Mouse (Mus musculus) thymus, postnatal 25 days (tissue): Measurements from ENCODE around the gene Syp.

Source experiments
- DNase-seq: peaks from one replicate; pipeline ENCODE4 v3.0.0; 2022

Gene Syp

DNA sequence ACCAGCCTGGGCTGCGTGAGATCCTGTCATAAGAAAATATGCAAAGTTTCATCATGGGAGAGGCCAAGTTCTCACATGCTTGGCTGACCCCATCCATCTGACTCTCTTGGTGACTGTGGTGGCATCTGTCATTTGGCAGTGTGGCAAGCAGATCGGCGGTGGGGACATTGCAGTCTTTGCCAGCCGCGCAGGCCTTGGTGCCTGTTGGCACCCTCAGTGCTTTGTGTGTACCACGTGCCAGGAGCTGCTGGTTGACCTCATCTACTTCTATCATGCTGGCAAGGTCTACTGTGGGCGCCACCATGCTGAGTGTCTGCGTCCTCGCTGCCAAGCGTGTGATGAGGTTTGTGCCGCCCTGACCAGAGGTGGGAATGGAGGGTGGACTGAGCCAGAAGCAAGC lies 26.5 kb downstream of the Syp start:
- DNase-seq = no peak

GRCm38 (mm10) chrX:7665739-7666502 lies 27.6 kb downstream of the Syp start:
- no peak for DNase-seq

DNA sequence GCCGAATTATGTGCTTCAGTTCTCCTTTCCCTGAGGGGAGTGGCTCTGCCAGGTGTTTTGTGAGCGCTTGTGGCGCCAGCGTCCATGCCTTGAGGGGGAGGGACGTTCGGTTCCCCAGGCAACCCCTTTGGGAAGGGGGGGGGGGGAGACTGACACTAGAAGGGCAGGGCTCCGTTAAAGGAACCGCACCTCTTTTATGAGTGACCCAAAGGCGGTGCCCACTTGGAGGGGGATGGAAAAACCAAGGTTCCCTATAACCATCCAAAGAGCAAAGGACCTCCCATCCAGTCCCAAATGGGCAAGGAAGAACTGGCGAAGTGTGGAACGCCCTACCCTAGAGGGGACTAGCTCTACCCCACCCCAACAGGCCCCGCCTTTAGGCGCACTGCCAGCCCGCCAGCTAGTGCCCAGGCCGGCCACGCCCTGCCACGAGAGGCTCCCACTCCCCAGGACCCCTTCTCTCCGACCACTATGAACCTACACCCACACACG lies 32.2 kb downstream of the Syp start:
- DNase-seq = peak; percentile 56

GRCm38 (mm10) chrX:7670921-7671623 lies 32.8 kb downstream of the Syp start, which contains the start of gene Plp2:
TSS of gene Plp2 (minus strand) at chrX:7671390.
- DNase-seq = peak; percentile 54

- no peak for DNase-seq
Observed at GRCm38 (mm10) chrX:7672739-7673138, 34.5 kb downstream of the Syp start.

- peak; percentile 45 for DNase-seq
Observed at GRCm38 (mm10) chrX:7673578-7674281, 35.5 kb downstream of the Syp start.

- peak; percentile 51 for DNase-seq
Observed at GRCm38 (mm10) chrX:7674284-7675000, 36.2 kb downstream of the Syp start.

GRCm38 (mm10) chrX:7675001-7675380 lies 36.7 kb downstream of the Syp start:
- DNase-seq = no peak

DNA sequence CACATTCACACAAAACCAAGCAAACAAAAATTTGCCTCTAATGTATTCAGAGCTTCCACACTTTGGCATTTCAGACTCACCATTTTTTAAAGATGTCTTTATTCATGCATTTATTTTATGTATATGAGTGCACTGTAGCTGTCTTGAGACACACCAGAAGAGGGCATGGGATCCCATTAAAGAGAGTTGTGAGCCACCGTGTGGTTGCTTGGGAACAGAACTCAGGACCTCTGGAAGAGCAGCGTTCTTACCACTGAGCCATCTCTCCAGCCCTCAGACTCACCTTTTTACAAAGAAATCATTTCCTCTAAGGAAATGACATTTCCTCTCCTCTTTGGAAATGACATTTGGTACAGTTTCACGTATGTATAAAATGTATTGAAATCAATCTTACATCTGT lies 40.7 kb downstream of the Syp start:
- no peak for DNase-seq

DNA sequence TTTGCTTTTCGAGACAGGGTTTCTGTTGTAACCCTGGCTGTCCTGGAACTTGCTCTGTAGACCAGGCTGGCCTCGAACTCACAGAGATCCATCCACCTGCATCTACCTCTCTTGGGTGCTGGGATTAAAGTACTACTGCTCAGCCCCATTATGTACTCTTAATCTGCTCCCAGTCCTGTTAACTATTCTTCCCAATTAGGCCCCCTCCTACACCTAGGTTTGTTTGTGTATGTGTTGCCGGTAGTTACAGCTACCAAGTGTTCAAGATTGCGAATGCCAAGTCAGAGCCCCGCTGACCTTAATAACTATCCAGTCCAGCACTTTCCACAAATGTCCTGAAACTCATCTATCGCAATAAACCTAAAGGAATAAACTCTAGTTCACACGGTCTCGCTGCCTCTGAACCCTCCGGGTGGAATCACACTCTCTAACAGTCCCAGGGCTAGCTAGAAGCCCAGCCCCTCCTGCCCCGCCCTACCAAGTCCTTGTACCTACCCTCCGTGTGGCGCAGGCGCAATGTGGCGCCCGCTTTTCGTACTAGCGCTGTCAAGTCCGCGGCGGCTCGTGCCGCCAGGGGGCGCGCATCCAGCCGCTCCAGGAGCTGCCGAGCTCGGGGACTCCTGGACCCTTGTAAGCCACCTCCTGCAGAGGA lies 41.3 kb downstream of the Syp start:
- DNase-seq = peak; percentile 88

- DNase-seq = no peak
Observed at GRCm38 (mm10) chrX:7680057-7680412, 41.8 kb downstream of the Syp start.

- DNase-seq = no peak
Observed at GRCm38 (mm10) chrX:7680864-7681263, 42.6 kb downstream of the Syp start, which contains the start of gene Magix. TSS of gene Magix (minus strand) at chrX:7681251.

GRCm38 (mm10) chrX:7688321-7688720 lies 50.0 kb downstream of the Syp start:
- DNase-seq = no peak

DNA sequence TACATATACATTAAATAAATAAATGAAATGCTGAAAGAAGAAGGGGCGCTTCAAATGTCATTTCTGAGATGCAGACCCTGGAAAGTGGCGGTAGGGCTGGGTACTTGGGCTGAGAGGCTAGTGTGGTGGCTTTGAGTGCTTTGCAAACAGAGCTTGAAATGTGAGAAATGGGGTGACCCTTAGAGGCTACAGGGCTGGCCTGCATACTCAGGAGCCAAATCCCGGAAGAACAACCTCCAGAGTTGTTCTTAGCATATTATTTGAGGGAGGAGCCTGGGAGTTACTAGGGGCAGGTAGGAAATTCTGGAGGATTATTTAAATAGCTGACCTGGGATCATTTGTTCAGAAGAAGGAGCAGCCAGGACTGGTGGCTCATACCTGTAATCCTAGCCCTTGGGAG lies 52.2 kb downstream of the Syp start:
- no peak for DNase-seq

- DNase-seq = peak; percentile 49
Observed at GRCm38 (mm10) chrX:7692862-7693261, 54.6 kb downstream of the Syp start.

DNA sequence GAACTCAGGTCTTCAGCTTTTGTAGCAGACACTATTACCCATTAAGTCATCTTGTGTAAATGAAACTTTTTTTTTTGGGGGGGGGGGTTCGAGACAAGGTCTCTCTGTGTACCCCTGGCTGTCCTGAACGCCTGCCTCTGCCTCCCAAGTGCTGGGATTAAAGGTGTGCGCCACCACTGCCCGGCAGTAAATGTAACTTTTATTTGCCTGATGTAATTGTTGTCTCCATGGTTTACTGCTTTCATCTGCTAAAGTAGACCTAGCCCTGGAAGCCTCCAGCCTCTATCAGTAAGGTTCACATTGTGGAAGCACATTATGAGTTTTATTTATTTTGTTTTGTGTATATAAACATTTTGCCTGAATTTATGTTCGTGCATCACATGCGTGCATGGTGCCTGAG lies 58.2 kb downstream of the Syp start:
- DNase-seq = no peak

- DNase-seq = peak; percentile 77
Observed at GRCm38 (mm10) chrX:7696954-7697381, 58.7 kb downstream of the Syp start, which contains the start of gene Gpkow. TSS of gene Gpkow (plus strand) at chrX:7697131.
